Mouse (Mus musculus) adrenal gland, adult 8-10 months (tissue): ENCODE data around the gene Apbb1ip. TPM values are rescaled to one million over a fixed set of nuclear protein-coding genes. Genes with fewer than 3 reads are reported as not detected.

ENCODE experiments used
- DNase-seq: peaks from one replicate; pipeline ENCODE4 v3.0.0; 2022
- total RNA-seq, 4 experiments: library from RNA; stranded (reverse); gene quantifications; 2 replicates each; pipeline ENCODE4 v1.2.4; 2022

Gene Apbb1ip
- total RNA-seq = 1 to 10 TPM; 3.1 to 6.2 (median 5.0) TPM

DNA sequence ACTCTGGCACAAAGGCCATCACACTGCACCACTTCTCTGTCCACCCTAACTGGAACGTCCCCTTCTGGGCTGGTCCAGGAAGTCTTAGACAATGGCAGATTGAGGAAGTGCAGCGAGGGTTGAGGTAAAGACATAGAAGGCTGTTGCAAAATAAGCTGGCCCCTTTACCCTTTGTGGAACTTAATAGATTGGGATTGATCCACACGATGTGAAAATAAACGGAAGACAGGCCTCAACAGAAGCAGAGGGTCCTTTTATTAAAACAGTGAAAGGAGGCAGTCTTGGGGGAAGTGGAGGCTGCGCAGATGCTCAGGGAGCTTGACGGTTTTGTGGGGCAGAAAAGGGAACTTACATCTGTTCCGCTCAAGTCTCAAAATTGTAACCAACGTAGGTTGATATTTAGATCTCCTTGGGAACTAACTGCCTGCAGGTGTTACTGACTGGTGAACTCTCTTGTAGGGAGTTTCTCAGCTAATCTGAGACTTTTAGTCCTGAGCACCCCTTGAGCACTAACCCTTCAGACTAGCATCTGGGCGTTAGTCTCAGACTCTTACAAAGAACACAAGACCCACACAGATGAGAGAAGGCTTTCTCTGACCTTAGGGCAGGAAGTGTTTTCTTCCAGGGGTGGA, at the start of gene Apbb1ip:
Gene Apbb1ip, plus strand, starts transcription at position 546 of the 632 bp plus-strand sequence.
- no peak for DNase-seq

DNA sequence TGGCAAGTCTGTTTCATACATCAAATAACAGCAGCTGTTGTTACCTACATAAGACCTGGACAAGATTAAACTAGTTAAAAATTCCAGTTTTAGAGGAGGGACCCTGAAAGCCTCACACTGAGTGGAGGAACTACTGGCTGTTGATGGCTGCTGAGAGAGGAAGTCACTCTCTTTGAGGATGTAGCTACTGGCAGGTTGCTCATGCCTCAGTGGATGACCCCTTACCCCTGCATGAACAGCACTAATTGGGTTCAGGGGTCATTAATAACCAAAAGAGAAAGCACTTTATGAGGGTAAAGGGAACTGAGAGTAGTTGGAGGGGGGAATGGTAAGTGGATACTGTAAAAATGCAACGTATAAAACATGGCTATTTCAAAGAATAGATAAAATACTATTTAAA, 46.8 kb upstream of the Apbb1ip start:
- no peak for DNase-seq

DNA sequence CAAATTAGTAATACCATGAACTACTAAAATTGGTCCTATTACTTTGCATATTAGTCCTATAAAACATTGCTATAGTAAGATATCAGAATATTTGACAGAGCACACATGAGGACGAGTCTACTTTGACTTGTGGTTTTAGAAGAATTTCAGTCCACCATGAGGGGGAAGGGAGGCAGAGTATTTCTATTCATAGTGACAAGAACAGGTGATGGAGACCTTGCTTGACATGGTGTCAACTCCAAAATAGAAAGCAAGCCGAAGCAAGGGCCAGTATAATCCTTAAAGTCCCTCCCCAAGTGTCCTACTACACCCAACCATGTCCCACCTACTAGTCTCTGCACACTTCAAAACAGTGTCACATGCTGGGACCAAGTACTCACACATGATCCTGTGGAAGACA, 37.8 kb upstream of the Apbb1ip start:
- DNase-seq = no peak

DNA sequence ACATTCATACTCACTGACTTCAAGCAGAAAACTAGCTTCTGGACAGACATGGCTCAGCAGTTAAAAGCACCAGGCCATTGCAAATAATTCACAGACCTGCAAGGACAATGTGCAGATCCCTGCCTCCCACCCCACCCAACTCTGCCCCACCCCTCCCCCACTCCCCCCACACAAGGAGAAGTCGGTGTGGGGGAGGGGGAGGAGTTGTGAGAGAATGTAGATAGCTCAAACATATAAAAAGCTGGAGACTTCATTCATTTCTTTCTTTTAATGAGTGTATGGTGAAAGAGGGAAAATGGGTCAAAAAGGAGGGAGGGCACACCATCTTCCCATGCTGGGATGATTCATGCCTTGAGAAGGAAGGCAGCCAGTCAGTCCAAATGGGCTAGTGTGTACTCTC, 34.5 kb upstream of the Apbb1ip start:
- DNase-seq = no peak

DNA sequence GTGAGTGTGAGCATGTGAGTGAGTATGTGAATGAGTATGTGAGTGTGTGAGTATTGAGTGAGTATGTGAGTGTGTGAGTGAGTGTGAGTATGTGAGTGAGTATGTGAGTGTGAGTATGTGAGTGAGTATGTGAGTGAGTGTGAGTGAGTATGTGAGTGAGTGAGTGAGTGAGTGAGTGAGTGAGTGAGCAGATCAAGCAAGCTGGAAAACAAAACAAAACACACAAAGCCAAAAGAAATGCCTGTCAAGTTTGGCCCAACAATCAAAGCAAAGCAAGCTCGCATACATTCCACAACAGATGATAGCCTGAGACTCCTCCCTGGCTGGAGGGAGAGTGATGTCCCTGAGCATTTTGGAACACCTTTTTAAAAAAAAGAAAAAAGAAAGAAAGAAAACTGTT, 33.5 kb upstream of the Apbb1ip start:
- no peak for DNase-seq

DNA sequence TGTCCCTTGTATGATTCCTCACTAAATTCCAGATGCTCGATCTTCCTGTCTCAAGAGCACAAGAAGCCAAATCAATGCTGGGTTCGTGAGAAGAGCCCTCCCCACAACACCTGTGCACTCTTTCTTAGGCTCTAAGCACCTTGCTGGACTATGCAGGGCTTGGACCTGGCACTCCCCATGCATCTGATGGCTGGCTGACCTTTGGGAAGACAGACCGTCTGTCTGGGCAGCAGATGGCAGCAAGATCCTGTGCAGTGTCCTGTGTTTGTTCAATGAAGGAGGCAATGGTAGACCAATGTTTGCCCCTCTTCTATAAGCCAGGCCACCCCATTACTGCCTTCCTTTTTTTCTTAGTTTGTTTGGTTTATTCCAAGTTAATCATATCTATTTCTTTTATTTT, 32.7 kb upstream of the Apbb1ip start:
- DNase-seq = no peak

DNA sequence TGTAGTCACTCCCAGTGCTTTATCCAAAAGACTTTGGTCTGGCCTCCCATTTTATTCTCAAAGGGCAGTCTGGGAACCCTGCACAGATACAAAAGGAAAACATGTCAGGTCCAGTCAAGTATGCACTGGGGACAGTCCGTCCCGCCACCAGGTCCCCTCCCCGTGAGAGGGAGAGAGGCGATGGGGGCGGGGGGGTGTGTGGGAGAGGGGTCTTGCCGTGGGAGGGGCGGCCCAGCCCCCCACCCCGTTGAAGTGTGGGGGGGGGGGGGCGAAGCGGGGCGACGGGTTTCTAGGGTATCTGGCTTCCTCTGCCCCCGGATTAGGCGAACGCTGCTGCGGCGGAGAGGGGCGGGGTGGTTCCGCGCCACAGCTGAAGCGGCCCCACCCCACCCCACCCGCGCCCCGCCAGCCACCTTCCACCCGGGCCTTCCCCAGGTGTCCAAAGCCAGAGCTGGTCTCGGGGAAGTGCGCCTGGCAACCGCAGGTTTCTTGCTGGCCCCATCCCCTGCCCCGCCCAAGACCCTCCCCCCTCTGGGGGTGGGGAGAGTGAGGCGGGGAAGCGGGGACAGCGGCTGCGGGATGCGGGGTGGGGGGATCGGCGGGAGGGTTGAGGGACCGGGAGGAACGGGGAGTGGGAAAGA, 29.7 kb upstream of the Apbb1ip start:
- DNase-seq = no peak

DNA sequence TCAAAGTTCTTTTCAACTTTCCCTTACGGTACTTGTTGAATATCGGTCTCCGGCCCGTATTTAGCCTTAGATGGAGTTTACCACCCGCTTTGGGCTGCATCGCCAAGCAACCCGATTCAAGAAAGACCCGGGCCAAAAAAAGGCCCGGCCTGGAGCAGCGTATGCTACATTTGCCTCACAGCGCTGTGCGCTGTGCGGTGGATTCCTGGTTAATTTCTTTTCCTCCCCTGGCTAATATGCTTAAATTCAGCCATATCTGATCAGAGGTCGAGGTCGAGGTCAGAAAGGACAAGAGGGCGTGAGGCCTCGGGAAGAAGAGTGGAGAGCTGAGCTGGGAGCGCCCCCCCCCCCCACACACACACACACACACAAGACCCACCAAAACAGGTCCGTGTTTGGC, 29.0 kb upstream of the Apbb1ip start:
- DNase-seq = no peak

DNA sequence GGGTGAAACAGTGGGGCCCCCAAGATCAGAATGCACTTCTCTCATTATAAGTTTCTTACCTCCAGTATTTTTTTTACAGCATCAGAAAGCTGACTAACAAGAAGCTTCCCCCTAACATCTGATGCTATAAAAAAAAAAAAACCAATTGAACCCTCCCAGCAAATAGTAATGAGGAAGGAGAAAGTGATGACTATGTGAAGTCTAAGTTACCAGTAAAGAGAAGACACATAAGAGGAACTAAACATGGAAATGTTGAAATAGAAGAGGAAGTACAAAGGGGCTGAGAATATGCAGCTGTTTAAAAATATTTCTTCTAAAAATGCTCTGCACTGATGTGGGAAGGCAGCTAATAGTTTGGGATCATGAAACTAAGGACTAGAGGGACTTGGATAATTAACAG, 27.1 kb upstream of the Apbb1ip start:
- no peak for DNase-seq

DNA sequence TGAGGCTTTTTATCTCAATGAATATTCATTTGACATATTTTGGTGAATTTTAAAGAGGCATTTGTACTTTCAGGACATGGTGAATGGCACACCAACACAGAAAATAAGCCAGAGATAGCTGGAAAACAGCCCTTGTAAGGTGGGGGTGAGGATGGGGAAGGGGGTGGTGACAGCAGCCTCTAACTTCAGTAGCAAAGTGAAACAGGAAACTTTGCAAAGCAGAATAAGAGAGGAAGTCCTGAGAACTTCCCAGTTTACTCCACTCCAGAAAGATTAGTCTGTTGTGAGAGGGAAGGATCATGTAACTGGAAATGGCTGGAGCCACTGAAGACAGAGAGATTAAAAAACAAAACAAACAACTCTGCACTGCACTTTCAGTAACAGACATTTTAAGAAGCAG, 26.0 kb upstream of the Apbb1ip start:
- DNase-seq = no peak

DNA sequence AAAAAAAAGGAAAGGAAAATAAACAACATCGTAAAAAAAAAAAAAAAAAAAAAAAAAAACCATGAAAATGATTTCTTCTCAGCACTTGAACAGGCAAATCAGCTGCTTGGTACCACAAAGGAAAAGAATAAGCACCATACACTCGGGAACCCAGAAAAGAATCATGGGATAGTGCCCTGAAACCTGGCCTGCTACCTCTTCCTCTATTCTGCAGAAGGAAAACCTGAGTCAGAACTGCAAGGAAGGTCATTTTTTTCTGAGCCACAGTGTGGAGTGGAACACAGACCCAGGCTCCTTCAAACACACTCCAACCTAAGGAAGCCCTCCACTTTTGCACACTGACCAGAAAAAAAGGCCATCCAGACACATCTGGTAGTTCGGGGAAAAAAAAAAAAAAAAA, 24.1 kb upstream of the Apbb1ip start:
- no peak for DNase-seq

DNA sequence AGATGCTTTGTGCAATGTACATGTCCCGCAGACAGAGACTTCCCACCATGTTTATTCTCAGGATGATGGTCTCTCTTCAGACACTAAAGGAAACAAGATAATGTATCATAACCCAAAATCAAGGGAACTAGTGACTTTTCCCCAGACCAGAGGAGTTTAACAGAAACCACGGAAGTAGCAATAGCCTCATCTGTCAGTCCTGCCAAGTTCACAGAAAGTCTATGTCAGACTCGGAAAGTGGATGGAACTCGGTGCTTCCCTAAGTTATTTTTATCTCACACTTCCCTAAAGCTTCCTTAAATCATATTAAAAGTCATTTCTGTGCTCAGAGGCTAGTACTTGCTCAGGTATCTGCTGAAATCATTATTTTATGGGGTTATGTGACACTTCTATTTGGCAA, 21.4 kb upstream of the Apbb1ip start:
- DNase-seq = no peak

DNA sequence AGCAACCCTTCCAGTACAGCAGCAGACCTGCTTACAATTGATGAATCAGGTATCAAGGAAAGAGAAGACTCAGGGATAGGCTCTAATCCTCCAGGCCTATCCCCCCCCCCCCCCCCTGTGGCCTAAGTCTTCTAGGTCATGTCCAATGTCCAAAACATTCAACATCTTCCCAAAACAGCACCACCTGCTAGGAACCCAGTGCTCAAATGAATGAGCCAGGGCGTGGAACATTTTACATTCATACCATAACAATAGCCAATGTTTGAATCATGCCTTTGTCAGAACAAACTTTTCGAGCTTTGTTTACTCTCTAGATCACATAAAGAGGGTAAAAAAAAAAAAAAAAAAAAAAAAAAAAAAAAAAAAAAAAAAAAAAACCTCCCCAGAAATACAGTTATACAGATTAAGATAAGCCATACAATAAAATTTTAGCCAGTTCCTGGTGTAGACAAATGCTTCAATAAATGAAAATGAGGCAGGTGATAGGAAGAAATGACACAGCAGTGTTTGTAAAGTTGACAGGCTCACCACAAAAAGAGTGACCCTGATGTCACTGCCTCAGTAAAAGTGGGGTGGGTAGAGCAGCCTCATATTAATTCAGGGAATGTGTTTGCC, 20.3 kb upstream of the Apbb1ip start:
- DNase-seq = no peak

DNA sequence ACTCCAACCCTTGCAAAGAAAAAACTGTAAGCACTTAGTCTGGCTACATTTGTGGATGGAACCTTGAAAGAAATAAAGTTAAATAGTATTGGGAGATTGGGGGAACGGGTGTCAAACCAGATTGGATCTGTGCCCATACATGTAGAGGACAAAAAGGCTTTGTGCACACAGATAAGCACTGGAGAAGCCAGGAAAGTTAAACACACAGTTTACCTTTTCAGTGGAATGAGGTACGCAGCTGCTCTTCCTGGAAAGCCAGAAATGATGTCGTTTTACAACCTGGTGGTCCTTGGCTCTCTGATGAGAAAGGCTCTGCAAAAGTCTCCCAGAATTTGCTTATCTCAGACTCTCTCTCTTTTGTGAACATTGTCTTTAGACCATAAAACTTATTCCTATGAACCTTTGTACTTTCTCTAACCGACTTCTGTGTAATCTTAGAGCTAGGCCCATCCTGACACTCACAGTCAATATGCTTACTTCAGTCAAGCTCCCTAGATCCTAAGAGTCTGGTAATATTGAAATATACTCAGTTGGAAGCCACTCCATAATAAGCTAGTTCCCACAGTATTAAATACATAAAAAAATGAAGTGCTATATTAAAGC, 19.6 kb upstream of the Apbb1ip start:
- DNase-seq = no peak

DNA sequence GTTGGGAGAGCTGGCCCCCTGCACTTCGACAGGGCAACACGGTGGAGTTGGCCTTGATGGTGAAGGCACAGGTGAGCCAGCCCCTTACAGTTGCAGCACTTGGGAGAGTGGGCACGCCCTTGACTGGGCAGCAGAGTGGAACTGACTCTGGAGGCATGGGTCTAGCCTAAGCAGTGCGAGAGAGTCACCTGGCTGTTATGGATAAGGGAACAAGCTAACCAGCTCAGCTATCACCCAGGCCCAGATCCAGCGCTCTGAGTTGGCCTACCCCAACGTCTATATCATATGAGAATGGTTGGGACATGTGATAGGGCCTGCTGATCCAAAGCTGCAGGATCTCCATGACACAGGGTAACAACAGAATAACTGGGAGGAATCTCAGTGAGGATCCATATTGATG, 18.3 kb upstream of the Apbb1ip start:
- no peak for DNase-seq

DNA sequence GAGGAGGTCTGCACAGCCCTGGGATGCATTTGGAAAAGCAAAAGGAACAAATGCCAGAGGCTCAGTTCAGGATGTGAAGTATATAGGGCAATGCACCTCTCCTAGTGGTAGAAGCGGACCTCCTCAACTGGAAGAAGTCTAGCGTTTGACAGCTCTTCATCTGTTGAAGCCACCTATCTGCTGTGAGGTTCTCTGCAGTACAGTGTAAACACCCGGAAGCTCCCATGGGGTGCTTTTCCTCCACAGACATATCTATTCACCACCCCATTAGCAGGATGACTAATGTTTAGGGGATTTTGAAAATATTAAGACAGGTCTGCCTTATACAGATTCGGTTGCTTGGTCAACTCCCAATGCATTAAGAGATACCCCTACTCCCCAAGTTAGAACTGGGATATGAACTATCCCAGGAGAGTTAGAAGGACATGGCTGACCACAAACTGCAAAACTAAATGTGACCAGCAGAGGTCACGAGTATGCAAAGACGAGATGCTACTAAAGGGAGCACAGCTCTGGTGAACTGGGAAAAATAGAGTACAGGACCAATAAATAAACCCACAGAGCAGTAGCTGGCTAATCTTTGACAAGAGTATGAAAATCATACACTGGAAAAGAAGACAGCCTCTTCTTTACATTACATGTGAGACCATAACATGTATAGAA, 15.5 kb upstream of the Apbb1ip start:
- DNase-seq = no peak

DNA sequence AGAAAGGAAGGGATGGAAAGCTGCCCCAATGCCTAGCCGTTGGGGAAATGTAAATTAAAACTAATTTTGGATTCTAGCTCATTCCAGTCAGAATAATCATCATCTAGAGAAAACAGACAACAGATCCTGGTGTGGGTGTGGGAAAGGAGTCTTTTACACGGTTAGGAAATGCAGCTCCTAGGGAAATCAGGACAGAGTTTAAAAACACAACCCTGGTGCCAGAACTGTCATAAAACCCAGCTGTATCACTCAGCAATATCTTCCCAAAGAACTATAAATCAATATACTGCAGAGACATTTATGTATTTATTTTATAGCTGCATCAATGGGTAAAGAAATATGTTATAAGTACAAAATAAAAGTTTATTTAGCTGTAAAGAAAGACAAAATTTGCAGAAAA, 13.4 kb upstream of the Apbb1ip start:
- DNase-seq = no peak

DNA sequence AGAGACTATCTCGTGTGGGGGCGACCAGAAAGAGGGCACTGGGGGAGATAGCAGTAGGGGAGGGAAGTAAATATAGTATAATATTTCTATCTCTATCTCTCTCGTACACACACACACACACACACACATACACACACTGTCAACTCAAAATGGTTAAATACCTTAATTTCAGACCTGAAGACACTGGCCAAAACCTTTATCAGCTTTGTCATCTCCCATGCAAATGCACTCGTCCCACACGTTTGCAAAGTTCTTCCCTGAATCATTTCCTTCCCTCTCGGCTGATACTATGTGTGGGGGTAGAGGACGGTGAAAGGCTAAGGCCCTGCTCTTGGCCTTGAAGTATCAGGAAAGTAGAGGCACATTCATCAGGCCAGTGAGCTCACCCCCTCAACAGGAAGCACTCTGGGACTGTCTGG, 12.8 kb upstream of the Apbb1ip start:
- DNase-seq = no peak

DNA sequence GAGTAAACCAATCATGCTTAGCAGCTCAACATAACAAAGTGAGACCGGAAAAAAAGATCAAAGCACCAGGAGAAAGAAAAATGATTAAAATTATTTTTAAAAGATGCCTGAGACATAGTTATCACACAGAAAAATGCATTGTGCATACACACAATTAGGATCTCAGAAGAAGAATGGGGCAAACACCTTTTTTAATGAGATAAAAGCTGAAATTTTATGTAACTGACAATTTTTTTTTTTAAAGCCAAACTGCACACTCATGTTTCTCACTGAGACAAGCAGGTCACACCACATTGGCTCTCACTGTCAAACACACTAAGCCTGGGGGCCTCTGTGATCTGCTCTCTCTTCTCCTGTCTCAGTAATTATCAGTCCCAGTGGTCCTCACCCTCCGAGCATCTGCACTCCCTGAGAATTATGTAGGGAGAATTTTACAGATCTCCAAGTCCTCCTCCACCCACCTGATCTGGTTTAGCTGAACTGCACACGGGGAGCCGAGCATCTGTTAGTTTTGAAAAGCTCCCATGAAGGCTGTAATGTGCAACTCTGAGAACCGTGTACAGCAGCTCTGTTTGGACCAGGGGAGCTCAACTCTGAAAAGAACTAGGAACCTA, 9.0 kb upstream of the Apbb1ip start:
- DNase-seq = no peak

DNA sequence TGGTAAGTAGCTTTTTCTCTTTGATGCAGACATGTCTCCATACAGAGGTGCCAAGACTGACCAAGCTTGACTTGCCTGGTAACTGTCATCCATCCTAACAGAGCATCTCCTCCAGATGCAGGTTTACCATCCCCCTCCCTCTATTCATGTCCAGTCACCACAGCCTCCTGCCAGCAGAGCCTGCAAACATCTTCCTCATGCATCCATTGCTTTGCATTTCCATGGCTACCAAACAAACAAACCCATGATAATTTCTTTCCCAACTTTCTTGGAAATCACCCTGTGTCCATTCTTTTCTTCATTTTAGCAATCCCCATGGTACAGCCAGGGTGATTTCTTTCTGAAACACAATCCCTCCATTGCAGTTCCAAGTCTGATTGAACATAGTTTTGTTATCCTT, 2.6 kb upstream of the Apbb1ip start:
- DNase-seq = no peak

DNA sequence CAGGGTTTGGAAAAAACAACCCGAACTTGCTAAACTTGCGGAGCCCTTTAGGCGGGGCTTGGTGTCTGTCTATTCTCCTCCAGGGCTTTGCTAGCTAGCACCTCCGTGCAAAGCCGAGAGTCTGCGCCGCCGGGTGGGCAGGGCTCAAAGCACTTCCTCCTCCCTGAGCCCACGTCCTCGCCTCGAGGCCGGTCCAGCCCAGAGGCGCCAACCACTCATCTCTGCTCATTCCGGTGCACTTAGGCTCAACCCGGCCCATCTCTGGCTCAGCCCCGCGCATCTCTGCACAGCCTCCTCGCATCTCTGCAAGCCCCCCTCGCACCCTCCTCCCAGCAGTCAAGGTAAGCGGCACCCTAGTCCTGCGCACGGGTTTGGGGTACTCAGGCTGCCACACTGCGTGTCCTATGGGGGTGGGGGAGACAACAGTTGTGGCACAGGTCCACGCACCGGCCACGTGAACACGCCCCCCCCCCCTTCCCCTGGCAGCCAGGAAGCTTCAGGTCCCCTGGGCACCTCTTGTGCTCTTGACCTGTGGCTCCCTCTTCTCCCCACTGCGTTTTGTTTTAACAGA, 372 bp downstream of the Apbb1ip start:
- DNase-seq = peak; percentile 30

DNA sequence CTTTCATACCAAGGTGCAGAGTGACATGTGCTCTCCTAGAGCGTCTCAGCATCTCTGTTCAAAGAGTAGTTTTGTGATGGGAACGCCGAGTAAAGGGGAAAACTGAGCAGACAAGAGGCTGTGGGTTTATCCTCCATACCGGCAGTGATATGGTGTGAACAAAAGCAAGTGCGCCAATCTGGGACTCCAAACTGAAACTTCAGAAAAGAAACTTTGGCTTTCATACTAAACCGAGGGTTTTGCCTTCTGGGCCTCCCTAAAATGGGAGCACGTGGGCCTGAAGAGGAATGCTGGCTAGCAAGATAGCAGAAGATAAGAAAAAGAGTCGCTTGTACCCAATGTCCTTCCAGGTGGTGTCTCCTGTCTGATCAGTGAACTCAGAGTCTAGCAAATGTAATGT, 1.3 kb downstream of the Apbb1ip start:
- no peak for DNase-seq

DNA sequence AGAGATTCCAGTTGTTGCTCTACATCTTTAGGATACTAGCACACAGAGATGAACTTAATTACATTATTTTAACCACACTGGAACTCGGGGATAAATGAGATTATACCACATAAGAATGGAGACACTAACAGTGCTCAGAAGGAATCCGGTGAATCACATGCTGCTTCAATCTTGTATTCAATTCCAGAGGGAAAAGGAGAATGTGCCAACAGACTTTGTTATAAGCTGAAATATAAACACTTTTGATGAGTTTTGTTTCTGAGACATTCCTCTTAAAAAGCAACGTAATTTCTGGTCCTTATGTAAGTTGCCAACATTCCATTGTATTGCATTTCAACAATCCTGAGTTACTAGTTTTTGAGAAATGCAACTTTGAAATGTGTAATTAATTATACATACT, 1.8 kb downstream of the Apbb1ip start:
- DNase-seq = no peak
